8 mouse cellular contexts compared by ENCODE assay signal in genomic region chr4:44981280-44981973, GRCm38 (mm10). TPM values are rescaled to one million over a fixed set of nuclear protein-coding genes. Genes with fewer than 3 reads are reported as not detected.
DNase-seq lines count a peak whose midpoint lies in the region; ATAC-seq and TF ChIP-seq lines count a peak whose summit lies in the region.

Grhpr (plus strand) TSS chr4:44981395.

- H3K4me2 ChIP-seq in embryonic facial prominence, embryonic 14.5 days (ENCODE audit: low read depth, low read length), result peak within 1 kb of the TSS; percentile 97
- H3K4me2 ChIP-seq in limb, embryonic 14.5 days (replicated peaks; ENCODE audit: low read depth, low read length, severe bottlenecking), result peak within 1 kb of the TSS; percentile 87
- H3K4me2 ChIP-seq in midbrain, postnatal 0 days (ENCODE audit: low read depth, low read length, poor library complexity, severe bottlenecking), result peak within 1 kb of the TSS; percentile 89

- TF ChIP-seq POLR2A in limb, embryonic 14.5 days (IDR thresholded peaks at IDR 0.05; ENCODE audit: borderline replicate concordance, extremely low read depth, insufficient read depth, insufficient read length), result peak; percentile 45; the same call in 1 of the 2 replicates

- ATAC-seq in embryonic facial prominence, embryonic 14.5 days (ENCODE audit: low read depth), result peak; percentile 97
- peak; percentile 95 for ATAC-seq in limb, embryonic 14.5 days (ENCODE audit: low FRiP score, low read depth)
- ATAC-seq in midbrain, postnatal 0 days (ENCODE audit: low FRiP score), result peak; percentile 82

- 0 out of 2 replicates have a peak, but pooled peaks cover 3% of the 10 kb centered on the region for H3K9me3 ChIP-seq in embryonic facial prominence, embryonic 14.5 days (ENCODE audit: control insufficient read depth, low read length)
- no peaks in the 10 kb centered on the region for H3K9me3 ChIP-seq in limb, embryonic 14.5 days (ENCODE audit: control insufficient read depth, low read length)
- no peaks in the 10 kb centered on the region for H3K9me3 ChIP-seq in midbrain, postnatal 0 days (ENCODE audit: low read length)

- peak; percentile 98 for DNase-seq in 3134 (ENCODE audit: extremely low read depth, insufficient read length, low spot score)
- peak; percentile 90 to 92 for DNase-seq in adrenal gland, postnatal 36 days
- peak; percentile 87 for DNase-seq in embryonic facial prominence, embryonic 14.5 days (ENCODE audit: low spot score)
- DNase-seq in heart, adult 8-10 months (ENCODE audit: low spot score), result peak; percentile 58
- peak; percentile 89 for DNase-seq in kidney, adult 9 months
- peak; percentile 80 for DNase-seq in limb, embryonic 14.5 days (ENCODE audit: low spot score)
- peak; percentile 64 for DNase-seq in midbrain, postnatal 0 days (ENCODE audit: low spot score)
- peak; percentile 70 to 78 for DNase-seq in spleen, postnatal 14 days (ENCODE audit: low spot score in 2 of 2)

- H3K9ac ChIP-seq in embryonic facial prominence, embryonic 14.5 days (ENCODE audit: low read depth, low read length), result peak within 1 kb of the TSS; percentile 84
- H3K9ac ChIP-seq in limb, embryonic 14.5 days (ENCODE audit: low read depth, low read length, severe bottlenecking), result peak within 1 kb of the TSS; percentile 85
- peak within 1 kb of the TSS; percentile 62 for H3K9ac ChIP-seq in midbrain, postnatal 0 days (replicated peaks; ENCODE audit: low read length, poor library complexity, severe bottlenecking)

- H3K4me3 ChIP-seq in embryonic facial prominence, embryonic 14.5 days (ENCODE audit: low read depth, low read length), result peak within 1 kb of the TSS; percentile 78
- peak within 1 kb of the TSS; percentile 78 for H3K4me3 ChIP-seq in limb, embryonic 14.5 days (replicated peaks; ENCODE audit: low read length)
- peak within 1 kb of the TSS; percentile 52 for H3K4me3 ChIP-seq in midbrain, postnatal 0 days (ENCODE audit: low read depth, low read length)

- peaks cover 28% of the 10 kb centered on the region; the same call in 1 of the 2 replicates for H3K36me3 ChIP-seq in embryonic facial prominence, embryonic 14.5 days (ENCODE audit: control insufficient read depth, insufficient read depth, low read length)
- peaks cover 14% of the 10 kb centered on the region; the same call in 1 of the 2 replicates for H3K36me3 ChIP-seq in limb, embryonic 14.5 days (ENCODE audit: control insufficient read depth, insufficient read depth, low read length)
- H3K36me3 ChIP-seq in midbrain, postnatal 0 days (ENCODE audit: insufficient read depth, low read length), result 0 out of 2 replicates have a peak, but pooled peaks cover 2% of the 10 kb centered on the region

- 2% methylated on average over 25 of the region's 40 CpGs for WGBS in embryonic facial prominence, embryonic 14.5 days
- WGBS in limb, embryonic 14.5 days, result under 1% methylated on average over 38 of the region's 40 CpGs
- WGBS in midbrain, postnatal 0 days, result 2% methylated on average over 40 of the region's 40 CpGs

- peak within 1 kb of the TSS; percentile 63 for H3K27ac ChIP-seq in embryonic facial prominence, embryonic 14.5 days (replicated peaks; ENCODE audit: low read depth, low read length)
- peak within 1 kb of the TSS; percentile 82 for H3K27ac ChIP-seq in limb, embryonic 14.5 days (replicated peaks; ENCODE audit: low read depth, low read length)
- 0 out of 2 replicates have a peak within 1 kb of the TSS, but pooled peaks have one; percentile 47 for H3K27ac ChIP-seq in midbrain, postnatal 0 days (ENCODE audit: low read depth, low read length)

- H3K27me3 ChIP-seq in embryonic facial prominence, embryonic 14.5 days (replicated peaks; ENCODE audit: control insufficient read depth, insufficient read depth, low read length), result no peaks in the 10 kb centered on the region
- no peaks in the 10 kb centered on the region for H3K27me3 ChIP-seq in limb, embryonic 14.5 days (ENCODE audit: control insufficient read depth, insufficient read depth, low read length)
- H3K27me3 ChIP-seq in midbrain, postnatal 0 days (ENCODE audit: insufficient read depth, low read length), result no peaks in the 10 kb centered on the region

- TF ChIP-seq CTCF in midbrain, postnatal 0 days (IDR thresholded peaks at IDR 0.05), result peak; percentile 43

- H3K4me1 ChIP-seq in embryonic facial prominence, embryonic 14.5 days (ENCODE audit: control insufficient read depth, insufficient read depth, low read length), result peaks cover 13% of the 10 kb centered on the region
- H3K4me1 ChIP-seq in limb, embryonic 14.5 days (ENCODE audit: control insufficient read depth, insufficient read depth, low read length), result peaks cover 12% of the 10 kb centered on the region
- H3K4me1 ChIP-seq in midbrain, postnatal 0 days (ENCODE audit: insufficient read depth, low read length), result no peaks in the 10 kb centered on the region

RNA-seq across cellular contexts. Expression of gene Grhpr, which starts in this region (rescaled TPM):
- 100 to 1,000 TPM; 176 to 181 TPM for total RNA-seq in adrenal gland, postnatal 36 days (2021)
- polyA plus RNA-seq in embryonic facial prominence, embryonic 14.5 days (2014; fragmentation: Nextera tagmentation; extraction: Ambion mirVana), result 40.7 and 48.6 TPM in 2 replicates
- 10 to 100 TPM; 34.0 to 54.1 (median 44.9) TPM for total RNA-seq in heart, adult 8-10 months (2022)
- 42.1 and 48.0 TPM in 2 replicates for polyA plus RNA-seq in limb, embryonic 14.5 days (2012; rRNA removed)
- polyA plus RNA-seq in limb, embryonic 14.5 days (2014; fragmentation: Nextera tagmentation; extraction: Ambion mirVana), result 49.3 and 51.2 TPM in 2 replicates
- 14.5 and 18.2 TPM in 2 replicates for total RNA-seq in midbrain, postnatal 0 days (2014; rRNA removed)
- polyA plus RNA-seq in midbrain, postnatal 0 days (2015; fragmentation: Nextera tagmentation; extraction: Ambion mirVana), result 31.1 and 34.1 TPM in 2 replicates

Comparison
In these comparisons a context has a peak if more than half of its experiments do, and no peak if none do; other contexts are left out.
1. Peak in every context shown above with its lines: DNase-seq, ATAC-seq, H3K4me3 ChIP-seq and H3K27ac ChIP-seq.